Mouse (Mus musculus) cerebellum, adult 11 months (tissue): ENCODE measurements around the gene Kbtbd13.

Experiments
- DNase-seq: peaks from one replicate; pipeline ENCODE4 v3.0.0; 2022

Gene Kbtbd13

GRCm38 (mm10) chr9:65346476-65347111 is 44.9 kb downstream of the Kbtbd13 start:
- peak; percentile 26 for DNase-seq

DNA sequence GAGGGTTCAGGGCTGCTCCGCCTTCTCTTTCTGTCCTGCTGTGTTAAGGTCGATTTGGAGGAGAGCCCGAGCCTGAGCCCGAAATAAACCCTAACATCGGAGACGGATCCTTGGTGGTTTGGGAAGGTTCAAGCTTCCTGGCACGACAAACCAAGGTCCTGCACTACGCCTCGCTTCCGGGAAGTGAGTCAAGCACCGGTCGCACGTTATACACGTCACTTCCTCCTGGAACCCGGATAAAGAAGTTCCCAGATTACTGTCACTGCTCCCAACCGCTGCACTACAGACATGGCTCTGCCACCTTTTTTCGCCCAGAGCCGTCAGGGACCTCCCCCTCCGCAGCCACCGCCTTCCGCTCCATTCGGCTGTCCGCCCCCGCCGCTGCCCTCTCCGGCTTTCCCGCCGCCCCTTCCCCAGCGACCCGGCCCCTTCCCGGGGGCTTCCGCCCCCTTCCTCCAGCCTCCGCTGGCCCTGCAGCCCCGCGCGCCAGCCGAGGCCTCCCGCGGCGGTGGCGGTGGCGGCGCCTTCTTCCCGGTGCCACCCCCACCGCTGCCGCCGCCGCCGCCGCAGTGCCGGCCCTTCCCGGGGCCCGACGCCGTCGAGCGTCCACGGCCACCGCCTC is 45.5 kb downstream of the Kbtbd13 start, which contains the start of gene Pdcd7:
Pdcd7 (plus strand) TSS at position 251 of the 622 bp plus-strand sequence.
- peak; percentile 92 for DNase-seq

DNA sequence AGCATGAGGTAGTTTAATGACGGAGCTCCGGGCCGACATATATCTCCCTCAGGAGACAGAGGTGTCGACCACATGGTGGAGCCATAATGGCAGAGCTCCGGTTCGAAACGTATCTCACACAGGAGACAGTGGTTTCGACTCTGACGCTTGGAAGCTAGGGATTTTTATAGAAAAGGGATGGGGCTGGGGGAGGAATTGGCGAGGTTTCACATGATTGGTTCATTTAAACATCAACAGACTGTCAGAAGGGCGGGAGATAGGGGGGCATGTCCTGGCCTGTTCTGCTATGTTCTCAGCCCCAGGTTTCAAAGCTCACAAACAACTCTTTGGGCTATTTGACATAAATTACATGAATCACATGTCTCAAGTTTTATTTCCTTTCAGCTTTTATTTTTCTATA is 46.0 kb downstream of the Kbtbd13 start:
- peak; percentile 9 for DNase-seq

GRCm38 (mm10) chr9:65340414-65340813 is 51.0 kb downstream of the Kbtbd13 start:
- DNase-seq: no peak

- DNase-seq: no peak
Measured at GRCm38 (mm10) chr9:65339146-65339545, 52.3 kb downstream of the Kbtbd13 start.
